In the genomic region with DNA sequence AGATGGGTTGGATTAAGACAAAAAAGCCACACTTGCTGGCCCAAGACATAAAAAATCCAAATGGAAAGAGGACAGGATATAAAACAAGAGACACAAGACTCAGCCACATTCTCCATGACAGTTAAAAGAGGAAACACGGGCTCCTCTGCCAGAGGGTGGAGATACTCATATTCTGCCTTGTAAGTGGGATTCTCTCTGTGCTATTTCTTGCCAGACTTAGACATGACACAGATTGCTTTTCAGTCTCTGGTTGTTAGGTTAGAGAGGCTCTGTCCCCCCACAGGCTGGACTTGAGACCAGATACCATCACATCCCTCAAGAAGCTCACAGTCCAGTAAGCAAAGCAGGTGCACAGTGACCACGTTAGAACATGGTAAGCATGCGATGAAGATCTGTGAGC, we compare ENCODE assay signal across 23 mouse cellular contexts. TPM values are rescaled to one million over a fixed set of nuclear protein-coding genes. Genes with fewer than 3 reads are reported as not detected.
A peak's percentile ranks its signal among the peaks of the same experiment; 100 is the strongest.
DNase-seq lines count a peak whose midpoint lies in the region; TF ChIP-seq lines count a peak whose summit lies in the region.
"Had no signal": no experiment of that assay in that cellular context is flagged by ENCODE, and none has a peak within 500 bp of the region (broad histone marks: within the 10 kb centered on the region; RNA-seq: fewer than 3 reads in every experiment).

No protein-coding gene starts in this region.

- TF ChIP-seq POLR2A in testis, adult 2 months (IDR thresholded peaks at IDR 0.05; ENCODE audit: control insufficient read depth, low read depth, low read length): no peak

- DNase-seq in gastrocnemius, adult 2 months: no peak
- DNase-seq in gastrocnemius, adult 18-20 months (ENCODE audit: low spot score): no peak
- DNase-seq in testis, postnatal 14 days (ENCODE audit: low spot score): no peak
- DNase-seq in skeletal muscle tissue, adult 2 months (ENCODE audit: low read depth, low spot score): peak; percentile 58
- DNase-seq in layer of hippocampus, postnatal 14 days (ENCODE audit: low spot score in 2 of 2): no peak
- DNase-seq: adrenal gland, adult 2 months; adrenal gland, postnatal 14 days; cerebellum, adult 11-12 months; cerebellum, adult 8-10 months; cerebellum, postnatal 36 days; gastrocnemius, postnatal 10 days; gastrocnemius, postnatal 36 days; heart, postnatal 10 days; heart, postnatal 36 days had no signal

- no peak overlapping the region for H3K4me3 ChIP-seq in gastrocnemius, adult 2 months
- peak overlapping the region; percentile 65 for H3K4me3 ChIP-seq in testis, adult 2 months (ENCODE audit: control insufficient read depth, low read depth, low read length)
- H3K4me3 ChIP-seq: forebrain, embryonic 10.5 days; heart, embryonic 12.5 days; heart, embryonic 15.5 days; hindbrain, embryonic 10.5 days; hindbrain, embryonic 13.5 days; intestine, embryonic 15.5 days had no signal

- no peaks in the 10 kb centered on the region for H3K36me3 ChIP-seq in testis, adult 2 months (ENCODE audit: control insufficient read depth, insufficient read depth, low read length)
- H3K36me3 ChIP-seq: forebrain, embryonic 10.5 days; heart, embryonic 12.5 days; heart, embryonic 15.5 days; hindbrain, embryonic 10.5 days; hindbrain, embryonic 13.5 days; intestine, embryonic 15.5 days had no signal

- intact Hi-C loops in gastrocnemius, adult 2 months (cut with DNase I): no loop called here

- TF ChIP-seq CTCF in gastrocnemius, adult 2 months (IDR thresholded peaks at IDR 0.05): no peak
- no peak for TF ChIP-seq CTCF in testis, adult 2 months (IDR thresholded peaks at IDR 0.05; ENCODE audit: control insufficient read depth, insufficient read depth, insufficient replicate concordance, low read depth, low read length)

- H3K4me1 ChIP-seq in testis, adult 2 months (ENCODE audit: control insufficient read depth, insufficient read depth, low read length): peaks cover 13% of the 10 kb centered on the region

- no peaks in the 10 kb centered on the region; the same call in 1 of the 2 replicates for H3K27me3 ChIP-seq in testis, adult 2 months (ENCODE audit: control insufficient read depth, insufficient read depth, low read length)

- peak overlapping the region; percentile 58; the same call in 1 of the 2 replicates for H3K27ac ChIP-seq in gastrocnemius, adult 2 months
- H3K27ac ChIP-seq in testis, adult 2 months (ENCODE audit: control insufficient read depth, insufficient read depth, low read depth, low read length): no peak overlapping the region
- H3K27ac ChIP-seq: forebrain, embryonic 10.5 days; heart, embryonic 15.5 days; hindbrain, embryonic 10.5 days; hindbrain, embryonic 13.5 days; intestine, embryonic 15.5 days had no signal

RNA-seq across cellular contexts. Expression of gene D430041D05Rik, which starts 2.2 kb away (rescaled TPM):
- total RNA-seq in gastrocnemius, adult 2 months (2021): 1 to 10 TPM; 1.3 to 1.9 TPM
- 1 to 10 TPM; 1.7 to 2.6 TPM for total RNA-seq in gastrocnemius, adult 18-20 months (2021)
- 0.20 and 0.27 TPM in 2 replicates for polyA plus RNA-seq in testis, adult 2 months (2012; rRNA removed)
- total RNA-seq in layer of hippocampus, postnatal 14 days (2021): 10 to 100 TPM; 88.8 to 99.4 TPM
- total RNA-seq: granulocyte monocyte progenitor cell, adult 5-6 weeks had no signal
- polyA plus RNA-seq: CD4-positive, CD25-positive, alpha-beta regulatory T cell, adult 4 months had no signal

Comparison
In these comparisons a context has a peak if more than half of its experiments do, and no peak if none do; other contexts are left out.
1. RNA of gene D430041D05Rik, which starts 2.2 kb away (total RNA-seq): 88.8 to 99.4 TPM in layer of hippocampus, postnatal 14 days; 1.7 to 2.6 TPM in gastrocnemius, adult 18-20 months and 1.3 to 1.9 TPM in gastrocnemius, adult 2 months; every median in the first group is over 10 times any median in the second.